Mouse (Mus musculus): ENCODE measurements around the gene Rsph14. TPM values are rescaled to one million over a fixed set of nuclear protein-coding genes. Genes with fewer than 3 reads are reported as not detected.

Rsph14 gene
- polyA plus RNA-seq, 1 experiment from 2014 or later = not detected

GRCm38 (mm10) chr10:74969266-74969665, 63.1 kb downstream of the Rsph14 start:
- WGBS = 88% methylated on average over 2 of the region's 2 CpGs
- no peak for ATAC-seq (ENCODE audit: low FRiP score, low TSS enrichment)
- H3K9ac ChIP-seq (ENCODE audit: low read depth, low read length) = no peak overlapping the region
- H3K4me3 ChIP-seq (ENCODE audit: low read length) = no peak overlapping the region
- no peaks in the 10 kb centered on the region for H3K9me3 ChIP-seq (ENCODE audit: control insufficient read depth, low read length)
- H3K36me3 ChIP-seq (ENCODE audit: control insufficient read depth, insufficient read depth, low read length) = no peaks in the 10 kb centered on the region
- H3K27ac ChIP-seq (ENCODE audit: low read depth, low read length) = no peak overlapping the region
- peaks cover 20% of the 10 kb centered on the region for H3K4me1 ChIP-seq (ENCODE audit: control insufficient read depth, insufficient read depth, low read length)
- H3K27me3 ChIP-seq (ENCODE audit: control insufficient read depth, insufficient read depth, low read length) = no peaks in the 10 kb centered on the region
- H3K4me2 ChIP-seq (replicated peaks; ENCODE audit: low read depth, low read length) = no peak overlapping the region

- no peak; the same call in 1 of the 2 replicates for ATAC-seq (ENCODE audit: low FRiP score, low TSS enrichment)
- H3K9ac ChIP-seq (ENCODE audit: low read depth, low read length) = peak overlapping the region; percentile 60
- H3K4me3 ChIP-seq (ENCODE audit: low read length) = peak overlapping the region; percentile 67
- no peaks in the 10 kb centered on the region for H3K27me3 ChIP-seq (ENCODE audit: control insufficient read depth, insufficient read depth, low read length)
- no peak overlapping the region for H3K27ac ChIP-seq (ENCODE audit: low read depth, low read length)
- H3K9me3 ChIP-seq (ENCODE audit: control insufficient read depth, low read length) = no peaks in the 10 kb centered on the region
- 4% methylated on average over 25 of the region's 25 CpGs for WGBS
- H3K4me1 ChIP-seq (ENCODE audit: control insufficient read depth, insufficient read depth, low read length) = peaks cover 20% of the 10 kb centered on the region
- H3K36me3 ChIP-seq (ENCODE audit: control insufficient read depth, insufficient read depth, low read length) = no peaks in the 10 kb centered on the region
- peak overlapping the region; percentile 94 for H3K4me2 ChIP-seq (replicated peaks; ENCODE audit: low read depth, low read length)
Observed at GRCm38 (mm10) chr10:74967651-74968267, 64.6 kb downstream of the Rsph14 start.

- peak; percentile 97 for ATAC-seq (ENCODE audit: low FRiP score, low TSS enrichment)
- no peaks in the 10 kb centered on the region for H3K36me3 ChIP-seq (ENCODE audit: control insufficient read depth, insufficient read depth, low read length)
- WGBS = under 1% methylated on average over 69 of the region's 83 CpGs
- H3K4me1 ChIP-seq (ENCODE audit: control insufficient read depth, insufficient read depth, low read length) = peaks cover 20% of the 10 kb centered on the region
- H3K9me3 ChIP-seq (ENCODE audit: control insufficient read depth, low read length) = no peaks in the 10 kb centered on the region
- H3K4me2 ChIP-seq (replicated peaks; ENCODE audit: low read depth, low read length) = peak within 1 kb of the TSS; percentile 94
- peak within 1 kb of the TSS; percentile 60 for H3K9ac ChIP-seq (ENCODE audit: low read depth, low read length)
- H3K27me3 ChIP-seq (ENCODE audit: control insufficient read depth, insufficient read depth, low read length) = no peaks in the 10 kb centered on the region
- H3K27ac ChIP-seq (ENCODE audit: low read depth, low read length) = no peak within 1 kb of the TSS
- H3K4me3 ChIP-seq (ENCODE audit: low read length) = peak within 1 kb of the TSS; percentile 67
Observed at GRCm38 (mm10) chr10:74966850-74967451, 65.4 kb downstream of the Rsph14 start, which contains the start of gene Gnaz. Gene Gnaz (plus strand): TSS chr10:74967177.

GRCm38 (mm10) chr10:74964380-74964779, 68.0 kb downstream of the Rsph14 start:
- Histone ChIP-seq H3K4me2 (replicated peaks; ENCODE audit: low read depth, low read length) (no peak overlapping the region), H3K9ac (ENCODE audit: low read depth, low read length) (no peak overlapping the region), H3K27me3 (ENCODE audit: control insufficient read depth, insufficient read depth, low read length) (no peaks in the 10 kb centered on the region), H3K27ac (ENCODE audit: low read depth, low read length) (no peak overlapping the region), H3K36me3 (ENCODE audit: control insufficient read depth, insufficient read depth, low read length) (no peaks in the 10 kb centered on the region), H3K4me1 (ENCODE audit: control insufficient read depth, insufficient read depth, low read length) (peaks cover 20% of the 10 kb centered on the region), H3K4me3 (ENCODE audit: low read length) (no peak overlapping the region), H3K9me3 (ENCODE audit: control insufficient read depth, low read length) (no peaks in the 10 kb centered on the region)
- no peak for ATAC-seq (ENCODE audit: low FRiP score, low TSS enrichment)
- 76% methylated on average over 1 of the region's 1 CpGs for WGBS

- Histone ChIP-seq H3K4me3 (ENCODE audit: low read length) (no peak overlapping the region), H3K4me2 (replicated peaks; ENCODE audit: low read depth, low read length) (no peak overlapping the region), H3K9ac (ENCODE audit: low read depth, low read length) (no peak overlapping the region), H3K27me3 (ENCODE audit: control insufficient read depth, insufficient read depth, low read length) (no peaks in the 10 kb centered on the region), H3K27ac (ENCODE audit: low read depth, low read length) (no peak overlapping the region), H3K4me1 (ENCODE audit: control insufficient read depth, insufficient read depth, low read length) (no peaks in the 10 kb centered on the region), H3K36me3 (ENCODE audit: control insufficient read depth, insufficient read depth, low read length) (no peaks in the 10 kb centered on the region), H3K9me3 (ENCODE audit: control insufficient read depth, low read length) (no peaks in the 10 kb centered on the region)
- 55% methylated on average over 9 of the region's 9 CpGs for WGBS
- ATAC-seq (ENCODE audit: low FRiP score, low TSS enrichment) = no peak
Observed at GRCm38 (mm10) chr10:74952830-74953443, 79.4 kb downstream of the Rsph14 start.

GRCm38 (mm10) chr10:74940795-74941194, 91.6 kb downstream of the Rsph14 start:
- WGBS = 88% methylated on average over 1 of the region's 1 CpGs
- Histone ChIP-seq H3K4me1 (ENCODE audit: control insufficient read depth, insufficient read depth, low read length) (no peaks in the 10 kb centered on the region), H3K36me3 (ENCODE audit: control insufficient read depth, insufficient read depth, low read length) (no peaks in the 10 kb centered on the region), H3K27me3 (ENCODE audit: control insufficient read depth, insufficient read depth, low read length) (no peaks in the 10 kb centered on the region), H3K4me2 (replicated peaks; ENCODE audit: low read depth, low read length) (no peak overlapping the region), H3K4me3 (ENCODE audit: low read length) (no peak overlapping the region), H3K9me3 (ENCODE audit: control insufficient read depth, low read length) (no peaks in the 10 kb centered on the region), H3K9ac (ENCODE audit: low read depth, low read length) (no peak overlapping the region), H3K27ac (ENCODE audit: low read depth, low read length) (no peak overlapping the region)
- ATAC-seq (ENCODE audit: low FRiP score, low TSS enrichment) = no peak

GRCm38 (mm10) chr10:74939300-74939699, 93.1 kb downstream of the Rsph14 start:
- no peaks in the 10 kb centered on the region for H3K9me3 ChIP-seq (ENCODE audit: control insufficient read depth, low read length)
- H3K4me1 ChIP-seq (ENCODE audit: control insufficient read depth, insufficient read depth, low read length) = no peaks in the 10 kb centered on the region
- no peak overlapping the region for H3K4me3 ChIP-seq (ENCODE audit: low read length)
- 71% methylated on average over 3 of the region's 3 CpGs for WGBS
- H3K9ac ChIP-seq (ENCODE audit: low read depth, low read length) = no peak overlapping the region
- no peaks in the 10 kb centered on the region for H3K27me3 ChIP-seq (ENCODE audit: control insufficient read depth, insufficient read depth, low read length)
- H3K4me2 ChIP-seq (replicated peaks; ENCODE audit: low read depth, low read length) = no peak overlapping the region
- H3K36me3 ChIP-seq (ENCODE audit: control insufficient read depth, insufficient read depth, low read length) = no peaks in the 10 kb centered on the region
- ATAC-seq (ENCODE audit: low FRiP score, low TSS enrichment) = peak; percentile 29; the same call in 1 of the 2 replicates
- no peak overlapping the region for H3K27ac ChIP-seq (ENCODE audit: low read depth, low read length)

GRCm38 (mm10) chr10:74938410-74938809, 94.0 kb downstream of the Rsph14 start:
- H3K9me3 ChIP-seq (ENCODE audit: control insufficient read depth, low read length) = no peaks in the 10 kb centered on the region
- no peaks in the 10 kb centered on the region for H3K4me1 ChIP-seq (ENCODE audit: control insufficient read depth, insufficient read depth, low read length)
- no peaks in the 10 kb centered on the region for H3K27me3 ChIP-seq (ENCODE audit: control insufficient read depth, insufficient read depth, low read length)
- H3K4me3 ChIP-seq (ENCODE audit: low read length) = no peak overlapping the region
- H3K9ac ChIP-seq (ENCODE audit: low read depth, low read length) = no peak overlapping the region
- ATAC-seq (ENCODE audit: low FRiP score, low TSS enrichment) = no peak
- WGBS = 63% methylated on average over 5 of the region's 5 CpGs
- H3K36me3 ChIP-seq (ENCODE audit: control insufficient read depth, insufficient read depth, low read length) = no peaks in the 10 kb centered on the region
- H3K27ac ChIP-seq (ENCODE audit: low read depth, low read length) = no peak overlapping the region
- no peak overlapping the region for H3K4me2 ChIP-seq (replicated peaks; ENCODE audit: low read depth, low read length)

Data from kidney, embryonic 14.5 days (tissue).